Mouse (Mus musculus): ENCODE data around the gene Tex13c2. TPM values are rescaled to one million over a fixed set of nuclear protein-coding genes. Genes with fewer than 3 reads are reported as not detected.

The Tex13c2 gene
- polyA plus RNA-seq, 1 experiment from 2014 or later: not detected

GRCm38 (mm10) chrX:42512567-42512966 is 23.1 kb downstream of the Tex13c2 start:
- H3K4me2 ChIP-seq (ENCODE audit: low read length): no peak overlapping the region
- no peak overlapping the region for H3K4me3 ChIP-seq (ENCODE audit: control insufficient read depth in 1 of 2, insufficient read depth in 1 of 2, low read depth in 1 of 2, low read length in 2 of 2)
- no peaks in the 10 kb centered on the region for H3K9me3 ChIP-seq (ENCODE audit: control insufficient read depth, low read length)
- no peak for ATAC-seq (ENCODE audit: insufficient number of reproducible peaks, insufficient read depth, low FRiP score, low read depth)
- no peaks in the 10 kb centered on the region for H3K4me1 ChIP-seq (ENCODE audit: control insufficient read depth in 2 of 2, insufficient read depth in 2 of 2, low read length in 2 of 2)
- H3K27me3 ChIP-seq (ENCODE audit: control insufficient read depth, insufficient read depth, low read length): no peaks in the 10 kb centered on the region
- no peak overlapping the region for H3K9ac ChIP-seq (ENCODE audit: low read length)
- H3K36me3 ChIP-seq (ENCODE audit: control insufficient read depth, insufficient read depth, low read length): no peaks in the 10 kb centered on the region
- no peak overlapping the region for H3K27ac ChIP-seq (replicated peaks in 1 of 2; ENCODE audit: control insufficient read depth in 1 of 2, insufficient read depth in 1 of 2, low read depth in 2 of 2, low read length in 2 of 2)

GRCm38 (mm10) chrX:42522868-42523267 is 33.4 kb downstream of the Tex13c2 start:
- Histone ChIP-seq H3K36me3 (ENCODE audit: control insufficient read depth, insufficient read depth, low read length) (no peaks in the 10 kb centered on the region), H3K4me2 (ENCODE audit: low read length) (no peak overlapping the region), H3K4me1 (ENCODE audit: control insufficient read depth in 2 of 2, insufficient read depth in 2 of 2, low read length in 2 of 2) (no peaks in the 10 kb centered on the region), H3K9ac (ENCODE audit: low read length) (no peak overlapping the region), H3K27ac (replicated peaks in 1 of 2; ENCODE audit: control insufficient read depth in 1 of 2, insufficient read depth in 1 of 2, low read depth in 2 of 2, low read length in 2 of 2) (no peak overlapping the region), H3K4me3 (ENCODE audit: control insufficient read depth in 1 of 2, insufficient read depth in 1 of 2, low read depth in 1 of 2, low read length in 2 of 2) (no peak overlapping the region), H3K27me3 (ENCODE audit: control insufficient read depth, insufficient read depth, low read length) (no peaks in the 10 kb centered on the region), H3K9me3 (ENCODE audit: control insufficient read depth, low read length) (no peaks in the 10 kb centered on the region)
- WGBS: 78% methylated on average over 2 of the region's 2 CpGs
- ATAC-seq (ENCODE audit: insufficient number of reproducible peaks, insufficient read depth, low FRiP score, low read depth): no peak

- 78% methylated on average over 4 of the region's 4 CpGs for WGBS
- H3K4me3 ChIP-seq (ENCODE audit: control insufficient read depth in 1 of 2, insufficient read depth in 1 of 2, low read depth in 1 of 2, low read length in 2 of 2): no peak overlapping the region
- H3K4me1 ChIP-seq (ENCODE audit: control insufficient read depth in 2 of 2, insufficient read depth in 2 of 2, low read length in 2 of 2): no peaks in the 10 kb centered on the region
- no peak overlapping the region for H3K27ac ChIP-seq (replicated peaks in 1 of 2; ENCODE audit: control insufficient read depth in 1 of 2, insufficient read depth in 1 of 2, low read depth in 2 of 2, low read length in 2 of 2)
- no peaks in the 10 kb centered on the region for H3K36me3 ChIP-seq (ENCODE audit: control insufficient read depth, insufficient read depth, low read length)
- no peak overlapping the region for H3K9ac ChIP-seq (ENCODE audit: low read length)
- H3K27me3 ChIP-seq (ENCODE audit: control insufficient read depth, insufficient read depth, low read length): no peaks in the 10 kb centered on the region
- H3K9me3 ChIP-seq (ENCODE audit: control insufficient read depth, low read length): no peaks in the 10 kb centered on the region
- no peak overlapping the region for H3K4me2 ChIP-seq (ENCODE audit: low read length)
- ATAC-seq (ENCODE audit: insufficient number of reproducible peaks, insufficient read depth, low FRiP score, low read depth): no peak
Measured at GRCm38 (mm10) chrX:42530703-42531102, 41.2 kb downstream of the Tex13c2 start.

DNA sequence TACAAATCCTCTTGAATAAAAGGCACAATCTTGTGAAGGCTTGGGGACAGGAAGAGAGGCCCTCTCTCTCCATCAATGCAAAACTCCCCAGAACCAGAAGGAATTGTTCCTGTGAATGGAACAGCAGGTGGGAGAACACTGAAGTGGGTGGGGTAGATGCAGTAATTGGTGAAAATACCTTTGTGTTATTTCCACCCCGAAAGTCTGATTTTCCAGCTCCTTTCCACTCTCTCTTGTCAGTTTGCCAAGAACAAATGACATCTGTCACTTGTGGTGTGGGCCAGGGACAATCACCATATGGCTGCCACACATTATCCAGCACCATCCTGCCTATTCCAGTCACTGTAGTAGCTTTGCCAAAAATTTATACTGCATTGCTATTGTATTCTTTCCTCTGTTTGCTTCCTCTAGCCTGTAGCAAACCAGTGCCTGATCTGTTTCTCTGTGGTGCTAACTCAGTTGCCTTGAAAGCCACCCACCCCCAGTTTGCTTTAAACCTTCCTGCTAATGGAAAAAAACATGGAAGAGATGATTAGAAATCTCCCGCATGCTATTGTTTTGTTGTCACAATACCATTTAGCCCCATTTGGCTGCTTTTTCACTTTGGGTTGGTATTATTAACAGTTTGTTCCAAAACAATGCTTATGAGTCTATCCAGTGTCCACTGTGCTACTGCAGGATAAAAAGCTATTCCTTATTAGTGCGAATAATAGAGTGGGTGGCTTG is 50.7 kb downstream of the Tex13c2 start:
- no peak for ATAC-seq (ENCODE audit: insufficient number of reproducible peaks, insufficient read depth, low FRiP score, low read depth)
- Histone ChIP-seq H3K36me3 (ENCODE audit: control insufficient read depth, insufficient read depth, low read length) (no peaks in the 10 kb centered on the region), H3K27me3 (ENCODE audit: control insufficient read depth, insufficient read depth, low read length) (no peaks in the 10 kb centered on the region), H3K27ac (replicated peaks in 1 of 2; ENCODE audit: control insufficient read depth in 1 of 2, insufficient read depth in 1 of 2, low read depth in 2 of 2, low read length in 2 of 2) (no peak overlapping the region), H3K9me3 (ENCODE audit: control insufficient read depth, low read length) (no peaks in the 10 kb centered on the region), H3K4me1 (ENCODE audit: control insufficient read depth in 2 of 2, insufficient read depth in 2 of 2, low read length in 2 of 2) (no peaks in the 10 kb centered on the region), H3K4me3 (ENCODE audit: control insufficient read depth in 1 of 2, insufficient read depth in 1 of 2, low read depth in 1 of 2, low read length in 2 of 2) (peak overlapping the region in 1 of 2 experiments; percentile 33; a peak in 2 of 4 replicates), H3K4me2 (ENCODE audit: low read length) (peak overlapping the region; percentile 56), H3K9ac (ENCODE audit: low read length) (peak overlapping the region; percentile 54; the same call in 1 of the 2 replicates)
- 28% methylated on average over 3 of the region's 3 CpGs for WGBS

DNA sequence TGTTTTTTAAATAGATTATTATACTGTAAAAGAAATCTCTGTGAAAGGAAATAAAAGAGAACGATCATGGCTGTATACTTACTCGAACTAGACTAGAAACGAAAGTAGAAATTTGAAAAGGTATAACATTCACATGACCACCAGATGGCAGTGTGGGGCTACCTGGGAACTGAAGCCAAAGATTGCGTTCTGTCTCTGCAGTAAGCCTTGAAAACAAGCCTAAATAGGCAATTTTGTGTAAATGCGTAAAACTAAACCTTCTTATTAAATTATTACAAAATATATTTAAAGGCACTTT is 51.2 kb downstream of the Tex13c2 start:
- no peaks in the 10 kb centered on the region for H3K27me3 ChIP-seq (ENCODE audit: control insufficient read depth, insufficient read depth, low read length)
- no peak for ATAC-seq (ENCODE audit: insufficient number of reproducible peaks, insufficient read depth, low FRiP score, low read depth)
- no peaks in the 10 kb centered on the region for H3K36me3 ChIP-seq (ENCODE audit: control insufficient read depth, insufficient read depth, low read length)
- H3K4me2 ChIP-seq (ENCODE audit: low read length): peak overlapping the region; percentile 56
- no peaks in the 10 kb centered on the region for H3K4me1 ChIP-seq (ENCODE audit: control insufficient read depth in 2 of 2, insufficient read depth in 2 of 2, low read length in 2 of 2)
- WGBS: 31% methylated on average over 5 of the region's 5 CpGs
- no peaks in the 10 kb centered on the region for H3K9me3 ChIP-seq (ENCODE audit: control insufficient read depth, low read length)
- H3K9ac ChIP-seq (ENCODE audit: low read length): peak overlapping the region; percentile 54; the same call in 1 of the 2 replicates
- peak overlapping the region in 1 of 2 experiments; percentile 33; a peak in 2 of 4 replicates for H3K4me3 ChIP-seq (ENCODE audit: control insufficient read depth in 1 of 2, insufficient read depth in 1 of 2, low read depth in 1 of 2, low read length in 2 of 2)
- no peak overlapping the region for H3K27ac ChIP-seq (replicated peaks in 1 of 2; ENCODE audit: control insufficient read depth in 1 of 2, insufficient read depth in 1 of 2, low read depth in 2 of 2, low read length in 2 of 2)

Other genes starting within 250 kb of the Tex13c2 start
- gene Sh2d1a, start 12.8 kb downstream of the Tex13c2 start, polyA plus RNA-seq (2014; fragmentation: Nextera tagmentation; extraction: Ambion mirVana): not detected in 2 replicates